Mouse (Mus musculus) cerebellum, adult 2 months (tissue): ENCODE measurements at regions not wholly inside any gene's neighbourhood (a gene's known extent, or its start where the extent isn't known, plus 50 kb on each side); places are given as distances from the start of the nearest gene placed in this dataset.

ENCODE experiments used
- CTCF ChIP-seq: fragments of 200-500 bp; IDR thresholded peaks from 2 replicates; pipeline ENCODE4 v1.5.1; 2011; ENCODE audit warnings: low read depth, mild to moderate bottlenecking, control low read depth, low read length, moderate library complexity, borderline replicate concordance; ENCODE audit not compliant: insufficient read depth
- POLR2A ChIP-seq: fragments of 200-500 bp; IDR thresholded peaks from 2 replicates; pipeline ENCODE4 v1.6.1; 2011; ENCODE audit warnings: low read length, control low read depth, borderline replicate concordance; ENCODE audit not compliant: insufficient read depth

DNA sequence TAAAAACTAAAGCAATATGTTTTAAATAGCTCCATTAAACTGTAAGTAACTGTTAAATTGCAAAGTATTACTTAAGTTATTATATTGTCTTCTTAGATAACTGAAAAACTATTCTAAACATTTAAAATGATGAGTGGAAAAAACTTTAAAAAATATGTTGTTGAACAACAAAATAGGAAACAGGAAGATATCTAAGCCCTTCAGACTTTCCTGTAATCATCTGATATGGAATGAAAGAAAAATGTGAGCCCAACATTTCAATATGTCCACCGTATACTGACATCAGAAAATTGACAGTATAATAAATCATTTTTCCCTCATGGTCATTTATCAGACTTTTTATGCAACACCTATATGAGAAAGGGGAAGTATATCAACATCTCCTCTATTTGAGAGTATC lies 258.1 kb downstream of the Fscb start:
- TF ChIP-seq POLR2A (no peak), CTCF (no peak)
